Mouse (Mus musculus) cerebral cortex, adult 2 months (tissue): Measurements from ENCODE around the gene Fbxl8.

Experiments
- WGBS: fragments of 180-500 bp; shearing (Covaris S2); methylation state at CpG from one replicate; pipeline ENCODE4 v1.1.7; 2018; 5-methylcytosine and 5-hydroxymethylcytosine counted together

Fbxl8 gene

DNA sequence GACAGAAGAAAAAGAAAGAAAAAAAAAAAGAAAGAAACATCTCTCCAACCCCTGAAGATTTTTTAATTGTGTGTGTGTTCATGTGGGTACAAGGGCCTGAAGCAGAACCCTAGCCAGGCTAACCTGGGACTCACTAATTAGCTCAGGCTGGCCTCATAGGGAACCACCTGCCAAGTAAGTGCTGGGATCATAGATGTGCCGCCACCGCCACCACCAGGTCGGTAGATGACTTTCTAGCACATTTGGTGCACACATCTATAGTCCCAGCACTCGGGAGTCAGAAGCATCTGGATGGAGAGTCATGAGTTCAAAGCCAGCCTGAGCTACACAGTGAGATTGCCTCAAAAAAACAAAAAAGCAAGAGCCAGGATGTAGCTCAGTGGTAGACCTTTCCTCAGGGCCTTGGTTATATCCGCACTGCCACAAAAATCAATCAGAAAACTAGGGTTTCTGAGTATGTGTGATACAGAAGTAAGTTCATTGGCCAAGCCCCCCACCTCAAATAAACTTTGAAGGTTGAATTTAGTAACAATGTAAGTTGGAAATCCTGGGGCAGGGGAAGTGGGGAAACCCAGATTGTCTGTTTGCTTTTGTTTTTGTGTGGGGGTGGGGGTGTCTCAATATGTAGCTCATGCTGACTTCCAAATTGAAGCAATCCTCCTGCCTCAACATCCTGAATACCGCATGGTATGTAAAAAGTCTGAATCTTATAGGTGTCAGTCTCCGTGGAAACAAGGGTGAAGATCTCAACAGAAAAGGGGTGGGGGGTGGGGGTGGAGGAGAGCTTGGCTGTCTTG lies 6.9 kb upstream of the Fbxl8 start:
- 82% methylated on average over 7 of the region's 7 CpGs for WGBS

- WGBS = 19% methylated on average over 55 of the region's 55 CpGs
Observed at GRCm38 (mm10) chr8:105258911-105259720, 5.3 kb upstream of the Fbxl8 start.

- WGBS = 7% methylated on average over 30 of the region's 30 CpGs
Observed at GRCm38 (mm10) chr8:105259721-105260320, 4.6 kb upstream of the Fbxl8 start.

DNA sequence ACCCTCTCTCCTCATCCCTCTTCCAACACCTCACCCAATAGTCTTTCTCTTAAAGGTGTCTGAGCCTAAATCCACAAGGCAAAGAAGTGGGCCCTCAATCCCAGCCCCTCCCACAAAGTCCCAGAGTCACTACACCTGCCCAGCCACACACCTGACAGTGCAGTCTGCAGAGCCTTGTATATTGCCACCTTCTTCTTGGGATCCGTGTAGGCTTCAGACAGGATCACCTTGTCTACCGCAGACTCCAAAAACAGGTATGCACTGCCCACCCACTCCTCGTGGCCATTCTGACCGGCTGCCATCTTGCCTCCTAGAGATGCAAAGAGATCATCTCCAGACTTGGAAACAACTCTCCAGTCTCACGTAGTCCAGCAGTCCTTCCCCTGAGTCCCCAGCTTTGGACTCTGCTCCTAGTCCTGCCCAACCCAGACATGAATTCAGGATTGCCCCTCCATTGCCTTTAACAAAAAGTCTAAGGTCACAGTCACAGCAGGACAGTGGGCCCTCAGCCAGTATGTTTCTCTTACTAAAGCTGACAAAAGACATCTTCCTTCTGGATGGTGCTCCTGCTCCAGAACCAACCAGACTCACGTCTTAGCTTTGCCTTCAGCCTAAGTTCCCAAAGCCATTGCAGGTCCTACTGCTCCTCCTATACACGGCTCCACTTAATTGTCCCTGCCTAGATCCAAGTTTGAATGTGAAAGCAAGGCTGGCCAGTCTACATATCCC lies 3.9 kb upstream of the Fbxl8 start:
- WGBS = 81% methylated on average over 7 of the region's 7 CpGs

- WGBS = 92% methylated on average over 12 of the region's 12 CpGs
Observed at GRCm38 (mm10) chr8:105261326-105261980, 3.0 kb upstream of the Fbxl8 start.

DNA sequence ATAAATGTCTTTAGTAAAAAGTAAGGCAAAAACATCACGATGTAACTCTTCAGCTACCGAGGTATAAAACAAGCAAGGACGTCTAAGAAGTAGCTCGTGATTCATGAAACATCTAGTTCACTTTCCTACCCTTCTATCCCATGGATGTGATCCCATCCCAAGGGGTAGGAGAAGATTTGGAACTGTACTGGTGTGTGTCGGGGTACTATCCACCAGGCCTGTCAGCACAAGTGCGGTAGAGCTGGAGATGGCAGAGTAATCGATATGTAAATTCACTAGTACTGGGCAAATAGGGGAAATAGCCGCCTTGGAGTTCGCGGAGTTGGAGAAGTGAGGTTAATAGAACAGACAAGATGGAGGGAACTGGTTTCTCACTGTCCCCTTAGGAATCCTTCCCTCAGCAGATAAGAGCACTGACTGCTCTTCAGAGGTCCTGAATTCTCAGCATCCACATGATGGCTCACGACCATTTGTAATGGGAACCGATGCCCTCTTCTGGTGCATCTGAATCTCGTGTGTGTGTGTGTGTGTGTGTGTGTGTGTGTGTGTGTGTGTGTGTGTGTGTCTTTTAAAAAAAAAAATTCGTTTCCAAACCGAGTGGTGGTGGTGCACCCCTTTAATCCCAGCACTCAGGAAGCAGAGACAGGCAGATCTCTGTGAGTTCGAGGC lies 1.1 kb upstream of the Fbxl8 start:
- WGBS = 49% methylated on average over 16 of the region's 16 CpGs

- 16% methylated on average over 10 of the region's 10 CpGs for WGBS
Observed at GRCm38 (mm10) chr8:105265128-105265527, 680 bp downstream of the Fbxl8 start.

- 52% methylated on average over 13 of the region's 13 CpGs for WGBS
Observed at GRCm38 (mm10) chr8:105266775-105267174, 2.3 kb downstream of the Fbxl8 start.

DNA sequence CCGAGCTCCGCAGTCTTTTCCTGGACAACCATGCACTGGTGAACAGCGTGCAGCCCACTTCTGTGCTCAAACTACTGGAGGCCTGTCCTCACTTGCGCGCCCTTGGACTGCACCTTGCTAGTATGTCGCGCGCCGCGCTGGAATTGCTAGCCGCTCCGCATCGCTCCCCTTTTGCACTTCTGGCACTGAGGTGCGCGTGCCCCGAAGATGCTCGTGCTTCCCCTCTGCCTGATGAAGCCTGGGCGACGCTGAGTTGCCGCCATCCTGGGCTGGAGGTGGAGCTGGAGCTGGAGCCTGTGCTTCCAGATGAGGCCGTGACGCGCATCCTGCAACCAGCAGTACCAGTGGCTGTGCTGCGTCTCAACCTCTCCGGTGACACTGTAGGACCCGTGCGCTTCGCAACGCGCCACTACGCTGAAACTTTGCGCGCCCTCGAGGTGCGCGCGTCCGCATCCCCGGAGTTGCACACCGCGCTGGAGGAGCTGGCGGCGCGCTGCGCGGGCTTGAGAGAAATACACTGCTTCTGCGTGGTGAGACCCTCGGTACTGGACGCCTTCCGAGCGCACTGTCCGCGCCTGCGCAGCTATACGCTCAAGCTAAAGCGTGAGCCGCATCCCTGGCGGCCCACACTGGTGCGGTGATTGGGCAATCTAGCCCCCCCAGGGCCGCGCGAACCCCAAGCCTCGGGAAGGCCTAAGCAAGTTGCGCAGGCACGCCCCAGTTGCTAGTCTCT lies 4.1 kb downstream of the Fbxl8 start:
- WGBS = 7% methylated on average over 65 of the region's 65 CpGs

GRCm38 (mm10) chr8:105269075-105269458 lies 4.6 kb downstream of the Fbxl8 start:
- WGBS = 6% methylated on average over 10 of the region's 10 CpGs

DNA sequence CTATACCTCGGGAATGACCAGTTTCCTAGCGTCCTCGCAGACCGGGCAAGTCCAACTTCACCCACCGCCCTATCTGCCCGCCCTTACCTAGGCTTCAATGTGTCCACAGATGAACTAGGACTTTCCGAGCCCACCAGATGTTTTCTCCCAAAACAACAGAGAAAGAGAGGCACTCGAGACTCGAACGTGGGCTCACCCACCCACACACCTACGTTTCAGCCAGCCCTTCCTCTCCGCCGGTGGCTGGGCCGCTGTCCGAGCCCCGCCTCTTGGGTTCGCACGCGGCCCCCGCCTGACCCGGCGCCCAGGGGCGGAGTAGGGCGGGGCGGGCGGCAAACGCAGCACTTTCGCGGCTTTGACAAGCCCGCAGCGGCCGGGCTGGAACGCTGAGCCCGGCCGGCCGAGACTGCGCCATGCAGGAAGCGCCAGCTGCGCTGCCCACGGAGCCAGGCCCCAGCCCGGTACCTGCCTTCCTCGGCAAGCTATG lies 5.1 kb downstream of the Fbxl8 start, which contains the start of gene Hsf4:
Gene Hsf4 (plus strand): TSS at position 341 of the 487 bp plus-strand sequence.
- 3% methylated on average over 42 of the region's 42 CpGs for WGBS

DNA sequence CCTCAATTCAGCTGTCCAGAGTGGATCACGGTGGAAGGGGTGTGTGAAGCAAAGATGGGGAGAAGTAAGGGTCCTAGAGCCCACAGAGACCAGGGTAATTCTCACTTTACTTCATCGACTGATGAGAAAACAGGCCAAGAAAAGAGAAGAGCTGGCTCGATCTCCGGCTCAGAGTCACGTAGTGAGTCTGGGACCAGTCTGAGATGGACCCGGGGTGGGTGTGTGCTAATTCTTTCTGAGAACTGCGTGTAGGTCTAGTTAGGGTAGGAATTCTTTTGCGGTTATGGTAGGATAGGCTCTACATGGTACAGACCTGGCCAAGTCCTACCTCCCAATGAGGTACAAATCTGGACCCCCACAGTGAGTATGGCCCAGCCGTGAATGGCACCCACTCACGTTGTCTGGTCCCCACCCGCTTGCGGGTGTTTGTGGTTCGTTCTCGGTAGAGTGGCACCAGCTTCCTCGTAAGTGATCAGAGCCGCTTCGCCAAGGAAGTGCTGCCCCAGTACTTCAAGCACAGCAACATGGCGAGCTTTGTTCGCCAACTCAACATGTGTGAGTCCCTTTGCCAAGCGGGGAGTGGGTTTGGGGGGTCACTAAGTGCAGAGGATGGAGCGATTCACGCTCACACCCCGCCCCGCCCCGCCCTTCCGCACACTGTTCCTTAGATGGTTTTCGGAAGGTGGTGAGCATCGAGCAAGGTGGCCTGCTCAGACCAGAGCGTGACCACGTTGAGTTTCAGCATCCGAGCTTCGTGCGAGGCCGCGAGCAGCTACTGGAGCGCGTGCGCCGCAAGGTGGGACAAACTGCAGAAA lies 5.9 kb downstream of the Fbxl8 start:
- WGBS = 21% methylated on average over 39 of the region's 39 CpGs

- WGBS = 32% methylated on average over 11 of the region's 11 CpGs
Observed at GRCm38 (mm10) chr8:105270916-105271186, 6.4 kb downstream of the Fbxl8 start.

GRCm38 (mm10) chr8:105275387-105275786 lies 10.9 kb downstream of the Fbxl8 start:
- 8% methylated on average over 11 of the region's 11 CpGs for WGBS

GRCm38 (mm10) chr8:105275840-105276239 lies 11.4 kb downstream of the Fbxl8 start, which contains the start of gene Nol3:
Nol3 (plus strand) TSS chr8:105276140.
- 3% methylated on average over 10 of the region's 10 CpGs for WGBS

DNA sequence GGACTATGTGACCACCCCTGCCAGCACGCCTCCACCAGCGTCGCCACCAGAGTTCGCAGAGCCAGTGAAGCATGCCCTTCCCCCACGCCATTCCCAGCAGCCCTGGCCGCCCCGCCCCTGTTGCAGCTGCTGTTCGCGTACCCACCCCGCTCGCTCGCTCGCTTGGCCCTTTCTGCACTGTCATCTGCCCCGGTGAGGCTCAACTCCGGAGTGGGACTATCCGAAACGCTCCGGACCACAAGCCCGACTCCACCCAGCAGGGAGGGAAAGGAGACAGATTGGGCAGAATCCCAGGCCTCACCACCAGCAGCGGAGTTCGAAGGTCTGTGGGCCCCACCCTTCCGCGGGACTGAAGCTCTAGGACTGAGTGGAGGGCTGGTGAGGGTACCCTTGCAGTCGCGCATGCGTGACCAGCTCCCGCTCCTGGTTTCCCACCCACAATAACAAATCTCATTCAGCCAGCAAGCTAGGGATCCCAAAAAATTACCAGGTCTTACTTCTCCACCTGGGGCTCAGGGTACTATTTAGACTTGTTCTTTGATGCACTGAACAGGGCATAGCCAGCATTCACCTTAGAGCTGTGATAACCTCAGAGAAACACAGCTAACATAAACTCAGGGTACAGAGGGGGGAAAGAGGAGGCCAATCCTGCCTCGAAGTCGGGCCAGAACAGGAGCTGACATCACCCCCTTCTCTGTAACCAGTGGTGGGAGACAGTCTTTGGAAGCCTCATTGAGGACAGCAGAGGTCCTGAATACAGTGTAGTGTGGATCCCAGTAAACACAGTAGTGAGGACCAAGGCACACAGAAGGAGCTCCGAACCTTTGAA lies 12.1 kb downstream of the Fbxl8 start:
- WGBS = 4% methylated on average over 30 of the region's 30 CpGs

- 5% methylated on average over 28 of the region's 28 CpGs for WGBS
Observed at GRCm38 (mm10) chr8:105278911-105279334, 14.5 kb downstream of the Fbxl8 start.

DNA sequence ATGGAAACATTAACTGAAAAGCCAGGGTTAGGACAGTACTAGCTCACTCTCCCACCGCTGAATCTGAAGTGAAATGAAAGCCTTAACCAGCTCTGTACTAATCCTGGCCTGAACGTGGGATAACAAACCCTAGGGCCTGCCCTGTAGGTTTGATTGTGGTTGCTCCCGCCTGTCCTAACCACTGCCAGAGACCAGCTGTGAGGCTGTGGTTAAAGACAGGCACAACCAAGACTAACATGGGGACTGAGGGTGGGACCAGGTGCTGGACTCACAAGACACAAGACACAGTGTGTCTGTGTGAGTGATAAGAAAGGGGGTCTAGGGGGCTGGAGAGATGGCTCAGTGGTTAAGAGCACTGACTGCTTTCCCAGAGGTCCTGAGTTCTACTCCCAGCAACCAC lies 16.1 kb downstream of the Fbxl8 start:
- WGBS = 84% methylated on average over 3 of the region's 3 CpGs
